In the genomic region with DNA sequence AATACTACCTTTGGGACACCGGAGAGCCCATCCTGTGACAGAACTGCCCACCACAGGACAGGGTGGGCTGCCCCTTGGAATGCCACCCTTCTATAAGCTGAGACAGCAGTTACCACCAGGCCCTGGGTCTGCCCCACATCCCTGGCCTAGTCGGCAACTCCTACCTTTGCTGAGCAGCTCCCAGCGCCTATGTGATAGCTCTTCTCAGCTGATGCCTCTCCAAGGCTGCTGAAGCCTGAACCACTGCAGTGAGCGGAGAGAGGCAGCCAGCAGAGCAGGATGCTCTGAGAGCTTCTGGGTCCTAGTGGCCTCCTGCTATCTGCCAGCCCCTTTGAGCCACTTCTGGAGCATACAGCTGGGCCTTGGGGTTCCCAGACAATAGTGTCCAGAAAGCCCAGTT, we compare ENCODE assay signal across 10 mouse cellular contexts. TPM values are rescaled to one million over a fixed set of nuclear protein-coding genes. Genes with fewer than 3 reads are reported as not detected.
A peak's percentile ranks its signal among the peaks of the same experiment; 100 is the strongest.
DNase-seq lines count a peak whose midpoint lies in the region; ATAC-seq and TF ChIP-seq lines count a peak whose summit lies in the region.
"Had no signal": no experiment of that assay in that cellular context is flagged by ENCODE, and none has a peak within 500 bp of the region (broad histone marks: within the 10 kb centered on the region; RNA-seq: fewer than 3 reads in every experiment).

A gene (minus strand): TSS at position 227 of the 400 bp plus-strand sequence.

- H3K9me3 ChIP-seq in hindbrain, embryonic 15.5 days: no peaks in the 10 kb centered on the region
- H3K9me3 ChIP-seq: limb, embryonic 13.5 days had no signal

- H3K4me3 ChIP-seq in hindbrain, embryonic 15.5 days: peak within 1 kb of the TSS; percentile 45
- no peak within 1 kb of the TSS for H3K4me3 ChIP-seq in gastrocnemius, adult 2 months
- H3K4me3 ChIP-seq: limb, embryonic 13.5 days had no signal

- H3K27ac ChIP-seq in hindbrain, embryonic 15.5 days (replicated peaks): peak within 1 kb of the TSS; percentile 57; the same call in 1 of the 2 replicates
- H3K27ac ChIP-seq in gastrocnemius, adult 2 months: no peak within 1 kb of the TSS
- H3K27ac ChIP-seq: limb, embryonic 13.5 days had no signal

- intact Hi-C loops in left cerebral cortex, postnatal 36 days (cut with DNase I): no loop called here
- intact Hi-C loops in gastrocnemius, adult 2 months (cut with DNase I): no loop called here

- peak within 1 kb of the TSS; percentile 50 for H3K9ac ChIP-seq in hindbrain, embryonic 15.5 days
- H3K9ac ChIP-seq: limb, embryonic 13.5 days had no signal

- H3K36me3 ChIP-seq in hindbrain, embryonic 15.5 days: no peaks in the 10 kb centered on the region
- H3K36me3 ChIP-seq: limb, embryonic 13.5 days had no signal

- peak; percentile 79 for ATAC-seq in hindbrain, embryonic 15.5 days (ENCODE audit: low FRiP score, low read depth)

- 40% methylated on average over 4 of the region's 4 CpGs for WGBS in hindbrain, embryonic 15.5 days

- DNase-seq in retina, adult 2 months (ENCODE audit: low read depth, low spot score): peak; percentile 23
- no peak for DNase-seq in retina, embryonic 14.5 days (ENCODE audit: low spot score)
- DNase-seq in left cerebral cortex, postnatal 36 days (ENCODE audit: low spot score in 2 of 2): peak; percentile 71 to 75
- peak; percentile 85 for DNase-seq in telencephalon, adult 2 months (ENCODE audit: low read depth, low spot score)
- no peak for DNase-seq in kidney, adult 8-10 months
- DNase-seq in spleen, adult 18-20 months: no peak
- DNase-seq in gastrocnemius, adult 2 months: no peak

- peaks cover 24% of the 10 kb centered on the region for H3K4me1 ChIP-seq in hindbrain, embryonic 15.5 days (replicated peaks)

- H3K4me2 ChIP-seq in hindbrain, embryonic 15.5 days: peak within 1 kb of the TSS; percentile 53
- H3K4me2 ChIP-seq: limb, embryonic 13.5 days had no signal

- no peaks in the 10 kb centered on the region for H3K27me3 ChIP-seq in hindbrain, embryonic 15.5 days
- H3K27me3 ChIP-seq: limb, embryonic 13.5 days had no signal

- TF ChIP-seq CTCF in gastrocnemius, adult 2 months (IDR thresholded peaks at IDR 0.05): no peak

RNA-seq across cellular contexts. Expression of the gene that starts here (rescaled TPM):
- polyA plus RNA-seq in hindbrain, embryonic 15.5 days (2015; fragmentation: Nextera tagmentation; extraction: Ambion mirVana): 6.1 and 6.4 TPM in 2 replicates
- total RNA-seq in left cerebral cortex, postnatal 36 days (2021): 10 to 100 TPM; 18.1 to 19.1 TPM
- not detected for total RNA-seq in gastrocnemius, adult 2 months (2021)
- polyA plus RNA-seq: gonadal fat pad, adult 2 months had no signal

Comparison
In these comparisons a context has a peak if more than half of its experiments do, and no peak if none do; other contexts are left out.
1. RNA of the gene that starts here (total RNA-seq): 18.1 to 19.1 TPM in left cerebral cortex, postnatal 36 days; not detected in gastrocnemius, adult 2 months; every median in the first group is over 10 times any median in the second.
2. DNase-seq: peak in retina, adult 2 months (single experiment), left cerebral cortex, postnatal 36 days (2 of 2) and telencephalon, adult 2 months (single experiment); none in retina, embryonic 14.5 days (single experiment), kidney, adult 8-10 months (0 of 2), spleen, adult 18-20 months (0 of 2) and gastrocnemius, adult 2 months (single experiment).